Mouse (Mus musculus) left cerebral cortex, adult 2 months (tissue): ENCODE data around the gene Adamts10. TPM values are rescaled to one million over a fixed set of nuclear protein-coding genes. Genes with fewer than 3 reads are reported as not detected.

Experiments
- DNase-seq, 2 experiments: peaks; one replicate each; pipeline ENCODE4 v3.0.0; 2021 to 2022; ENCODE audit warnings: low spot score in 2 of 2, mixed read lengths in 1 of 2; ENCODE audit errors: extremely low spot score in 1 of 2
- H3K27ac ChIP-seq: fragments of 200-600 bp; 2 replicates; pipeline ENCODE4 v1.8.1; 2022
- H3K4me3 ChIP-seq: fragments of 200-600 bp; 2 replicates; pipeline ENCODE4 v1.8.1; 2022
- CTCF ChIP-seq: fragments of 200-600 bp; IDR thresholded peaks from 2 replicates; pipeline ENCODE4 v1.8.1; 2022; ENCODE audit warnings: antibody characterized with exemption, mild to moderate bottlenecking, moderate library complexity
- intact Hi-C: fragments of 180-260 bp; cut with DNase I; formaldehyde crosslinking; loops from one replicate; pipeline ENCODE4 v1.15.1; 2025
- long read RNA-seq, 2 experiments: library from polyadenylated mRNA; stranded (forward); transcript quantifications; one replicate each; pipeline ENCODE4 v2.0.0; 2021; ENCODE audit warnings: borderline mapping rate in 2 of 2
- total RNA-seq, 2 experiments: library from RNA; stranded (reverse); gene quantifications; 2 replicates each; pipeline ENCODE4 v1.2.3; 2021

The Adamts10 gene
- total RNA-seq: 10 to 100 TPM; 27.3 to 32.9 TPM
- long read RNA-seq, experiment 1, full-length matches to known transcripts: 2 of 37 reads
- long read RNA-seq, experiment 1, partial matches to known transcripts: 4 of 37 reads
- long read RNA-seq, experiment 1, other reads (novel, unspliced or antisense): 31 of 37 reads
- long read RNA-seq, experiment 2, full-length matches to known transcripts: 1 of 38 reads
- long read RNA-seq, experiment 2, partial matches to known transcripts: 6 of 38 reads
- long read RNA-seq, experiment 2, other reads (novel, unspliced or antisense): 31 of 38 reads

DNA sequence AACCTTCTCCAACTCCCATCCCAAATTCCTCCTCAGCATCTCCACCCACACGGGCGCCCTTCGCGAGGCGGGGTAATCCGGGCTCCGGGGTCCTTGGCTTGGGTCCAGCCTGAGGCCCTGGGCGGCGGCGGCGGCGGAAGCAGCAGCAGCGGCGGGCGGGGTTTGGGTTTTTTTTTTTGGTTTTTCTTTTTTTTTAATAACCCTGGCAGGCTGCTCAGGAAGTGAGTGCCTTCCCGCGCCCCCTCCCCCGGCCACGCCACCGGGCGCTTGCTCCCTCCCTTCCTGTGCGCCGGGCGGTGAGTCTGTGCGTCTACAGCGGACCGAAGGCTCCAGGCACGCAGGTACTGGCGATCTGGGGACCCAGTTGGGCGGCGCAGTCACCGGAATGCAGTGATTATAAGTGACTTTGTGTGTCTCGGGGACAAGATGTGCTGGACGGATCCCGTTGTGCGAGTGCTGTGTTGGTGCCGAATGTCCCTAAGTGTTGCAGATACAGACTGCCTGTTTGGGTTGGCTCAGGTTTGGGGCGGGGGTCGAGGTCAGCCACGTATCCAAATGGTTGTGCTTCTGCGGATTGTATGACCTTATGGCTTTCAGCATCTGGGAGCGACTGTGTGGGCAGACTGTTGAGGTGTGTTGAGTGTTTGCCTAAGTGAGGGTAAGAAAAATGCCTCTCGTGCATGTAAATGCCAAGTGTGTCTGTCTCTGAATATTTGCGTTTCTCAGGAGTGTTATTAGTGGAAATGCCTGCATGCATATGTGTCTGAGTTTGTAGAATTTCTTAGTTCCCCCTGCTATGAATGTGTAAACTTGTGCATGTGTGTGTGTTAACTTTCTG is at the start of gene Adamts10:
Gene Adamts10, plus strand, starts transcription at position 287 of the 838 bp plus-strand sequence.
- no peak; the same call in 1 of the 2 replicates for TF ChIP-seq CTCF
- intact Hi-C loops: no loop called here
- H3K27ac ChIP-seq: peak within 1 kb of the TSS; percentile 53
- DNase-seq: peak; percentile 41 to 58
- peak within 1 kb of the TSS; percentile 78 for H3K4me3 ChIP-seq

DNA sequence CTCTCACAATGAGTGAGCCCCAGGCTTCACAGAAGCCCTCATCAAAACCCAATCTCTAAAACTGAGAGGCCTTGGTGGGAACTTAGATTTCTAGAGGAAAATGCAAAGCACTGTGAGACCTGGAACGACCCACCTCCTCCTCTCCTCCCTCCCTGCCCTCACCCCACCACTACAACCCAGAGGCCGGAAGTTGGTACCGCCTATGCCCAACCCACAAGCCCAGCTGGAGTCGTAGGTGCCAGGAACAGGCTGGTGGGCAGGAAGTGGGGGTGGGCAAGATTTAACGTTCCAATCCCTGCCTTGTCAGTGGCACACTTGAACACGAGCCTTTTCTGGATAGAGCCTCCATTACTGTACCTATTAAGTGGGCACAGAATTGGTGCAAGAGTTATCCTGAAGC is 40.0 kb upstream of the Adamts10 start:
- no peak for DNase-seq
- intact Hi-C loops: no loop called here
- no peak overlapping the region for H3K4me3 ChIP-seq
- H3K27ac ChIP-seq: no peak overlapping the region
- no peak for TF ChIP-seq CTCF

DNA sequence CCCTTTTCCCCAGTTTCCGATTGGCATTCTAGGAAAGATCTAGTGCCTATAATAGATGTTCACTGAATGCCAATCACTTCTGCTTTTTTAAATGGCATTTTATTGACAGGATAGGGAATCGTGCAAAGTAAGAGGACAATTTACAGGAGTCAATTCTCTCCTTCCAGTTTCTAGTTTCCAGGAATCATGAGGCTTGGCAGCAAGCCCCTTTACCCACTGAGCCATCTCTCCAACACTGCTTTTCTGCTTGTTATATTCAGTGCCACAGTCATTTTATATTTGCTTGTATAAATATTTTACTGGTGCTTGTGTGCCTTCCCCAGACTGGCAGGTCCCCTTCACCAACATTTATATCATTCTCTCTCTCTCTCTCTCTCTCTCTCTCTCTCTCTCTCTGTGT is 36.8 kb upstream of the Adamts10 start:
- Histone ChIP-seq H3K27ac (no peak overlapping the region), H3K4me3 (no peak overlapping the region)
- intact Hi-C loops: no loop called here
- DNase-seq: no peak
- TF ChIP-seq CTCF: no peak

DNA sequence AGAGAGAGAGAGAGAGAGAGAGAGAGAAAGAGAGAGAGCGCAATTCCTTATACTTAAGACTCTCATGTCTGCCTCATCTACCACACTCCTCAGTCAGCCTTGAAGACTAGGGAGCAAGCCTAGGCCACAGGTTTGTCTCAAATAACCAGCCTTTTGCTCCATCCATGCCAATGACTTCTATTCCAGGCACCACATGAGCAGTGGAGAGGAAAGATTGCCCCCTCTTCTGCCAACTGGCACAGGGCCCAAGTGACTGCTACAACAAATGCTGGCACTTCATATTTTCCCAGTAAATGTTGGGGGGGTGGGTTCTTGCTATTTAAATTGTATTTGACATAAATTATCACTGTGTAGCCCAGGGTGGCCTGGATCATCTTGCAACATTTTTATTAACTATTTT is 36.4 kb upstream of the Adamts10 start:
- no peak for DNase-seq
- intact Hi-C loops: no loop called here
- Histone ChIP-seq H3K27ac (no peak overlapping the region), H3K4me3 (no peak overlapping the region)
- TF ChIP-seq CTCF: no peak

DNA sequence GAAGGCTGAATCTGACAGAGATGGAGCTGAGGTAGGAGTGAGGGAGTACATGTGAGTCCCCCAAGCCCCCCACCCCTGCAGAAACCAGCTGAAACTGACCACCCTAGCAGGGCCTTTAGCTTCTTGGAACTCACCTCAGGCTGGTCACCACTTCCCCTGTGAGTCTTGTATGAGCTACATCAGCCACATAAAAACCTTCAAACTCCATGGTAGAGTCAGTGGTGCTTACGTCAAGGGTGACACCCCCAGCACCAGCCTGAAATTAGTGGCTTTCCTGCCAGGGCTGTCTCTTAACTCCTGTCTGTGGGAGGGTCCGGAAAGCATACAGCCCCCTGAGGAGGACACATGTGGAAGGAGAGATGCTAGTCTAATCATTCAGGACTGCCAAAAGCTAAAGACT is 32.6 kb upstream of the Adamts10 start:
- intact Hi-C loops: no loop called here
- no peak overlapping the region for H3K4me3 ChIP-seq
- DNase-seq: no peak
- no peak overlapping the region for H3K27ac ChIP-seq
- TF ChIP-seq CTCF: no peak

DNA sequence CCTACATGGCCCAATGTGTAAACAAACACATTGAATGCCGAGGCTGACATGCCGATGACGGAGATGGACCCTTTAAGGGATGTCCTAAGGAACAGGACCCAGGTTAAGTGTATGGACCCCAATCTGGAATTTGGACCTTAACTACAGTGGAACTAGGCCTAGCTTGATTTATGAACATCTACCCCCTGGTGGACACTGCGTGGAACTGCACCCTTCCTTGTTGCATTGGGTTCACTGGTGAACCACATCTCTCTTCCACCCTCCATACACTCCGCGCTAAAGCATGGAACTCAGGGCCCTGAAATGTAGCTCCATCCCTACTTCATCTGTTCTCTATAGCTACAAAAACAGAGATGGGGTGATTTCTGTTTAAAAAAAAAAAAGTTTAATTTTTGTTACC is 30.9 kb upstream of the Adamts10 start:
- no peak overlapping the region for H3K27ac ChIP-seq
- peak; percentile 54 for TF ChIP-seq CTCF
- DNase-seq: no peak
- intact Hi-C loops: no loop called here
- H3K4me3 ChIP-seq: no peak overlapping the region

DNA sequence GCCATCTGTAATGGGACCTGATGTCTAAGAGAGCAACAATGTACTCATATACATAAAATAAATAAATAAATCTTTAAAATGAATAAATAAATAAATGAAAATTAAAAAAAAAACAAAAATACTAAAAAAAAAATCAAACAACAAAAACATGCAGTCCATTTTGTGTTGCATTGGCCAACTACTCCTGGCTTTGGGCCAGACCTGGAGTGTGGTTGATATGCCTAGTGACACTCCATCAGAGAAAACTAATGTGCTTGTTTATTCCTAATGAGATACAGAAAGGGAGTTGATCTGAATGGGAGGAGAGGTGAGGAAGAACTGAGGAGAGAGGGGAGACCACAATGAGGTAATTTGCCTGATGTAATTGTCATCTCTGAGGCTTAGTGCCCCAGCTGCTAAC is 29.4 kb upstream of the Adamts10 start:
- intact Hi-C loops: no loop called here
- DNase-seq: no peak
- Histone ChIP-seq H3K4me3 (no peak overlapping the region), H3K27ac (no peak overlapping the region)
- TF ChIP-seq CTCF: no peak

DNA sequence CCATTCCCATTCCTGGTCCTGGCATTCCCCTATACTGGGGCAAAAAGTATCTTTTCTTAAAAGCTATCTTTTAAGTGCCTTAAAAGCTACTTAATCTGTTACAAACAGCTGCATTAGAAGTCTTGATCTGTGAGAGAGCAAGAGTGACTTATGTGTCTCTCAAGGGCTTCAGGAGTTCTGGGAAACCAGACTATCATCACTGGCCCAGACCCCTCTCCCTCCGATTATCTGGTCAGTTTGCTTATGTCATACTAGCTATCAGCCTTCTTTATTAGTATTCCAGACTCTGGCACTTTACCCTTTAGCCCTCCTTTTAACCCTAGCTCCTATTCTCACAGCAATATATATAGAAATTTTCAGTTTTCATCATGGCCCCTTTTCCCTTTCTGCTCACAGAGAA is 25.1 kb upstream of the Adamts10 start:
- H3K27ac ChIP-seq: no peak overlapping the region
- intact Hi-C loops: no loop called here
- TF ChIP-seq CTCF: no peak
- DNase-seq: no peak
- H3K4me3 ChIP-seq: no peak overlapping the region

DNA sequence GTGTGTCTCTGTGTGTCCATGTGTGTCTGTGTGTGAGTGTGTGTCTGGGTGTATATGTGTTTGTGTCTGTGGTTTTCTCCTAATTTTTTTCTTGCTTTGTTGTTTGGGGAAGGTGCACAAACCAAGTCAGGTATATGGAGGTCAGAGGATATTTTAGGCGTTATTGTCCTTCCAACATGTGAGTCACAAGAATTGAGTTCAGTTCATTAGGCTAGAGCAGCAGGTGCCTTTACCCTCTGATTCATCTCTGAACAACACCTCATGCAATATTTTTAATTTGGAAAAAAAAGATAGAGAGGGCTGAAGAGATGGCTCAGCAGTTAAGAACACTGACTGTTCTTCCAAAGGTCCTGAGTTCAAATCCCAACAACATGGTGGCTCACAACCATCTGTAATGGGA is 15.6 kb upstream of the Adamts10 start:
- no peak for TF ChIP-seq CTCF
- Histone ChIP-seq H3K4me3 (no peak overlapping the region), H3K27ac (no peak overlapping the region)
- intact Hi-C loops: no loop called here
- DNase-seq: no peak

DNA sequence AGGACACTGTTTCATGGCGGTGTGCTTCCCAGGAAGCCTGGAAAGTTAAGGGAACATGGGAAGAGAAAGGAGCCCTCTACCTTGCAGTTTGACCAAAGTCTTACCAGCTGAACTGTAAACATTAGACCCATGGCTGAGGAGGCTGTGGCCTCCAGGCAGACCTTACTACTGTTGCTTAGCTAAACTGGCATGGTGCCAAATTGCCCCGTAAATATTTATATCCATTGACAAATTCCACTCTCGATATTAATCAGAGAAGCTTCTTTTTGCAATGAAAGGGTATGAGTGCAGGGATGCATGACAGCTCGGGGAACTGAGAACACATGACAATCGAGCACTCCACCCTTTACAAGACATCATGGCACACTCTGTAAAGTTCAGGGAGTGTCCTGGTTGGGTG is 13.8 kb upstream of the Adamts10 start:
- Histone ChIP-seq H3K4me3 (no peak overlapping the region), H3K27ac (no peak overlapping the region)
- intact Hi-C loops: no loop called here
- no peak for TF ChIP-seq CTCF
- no peak for DNase-seq

DNA sequence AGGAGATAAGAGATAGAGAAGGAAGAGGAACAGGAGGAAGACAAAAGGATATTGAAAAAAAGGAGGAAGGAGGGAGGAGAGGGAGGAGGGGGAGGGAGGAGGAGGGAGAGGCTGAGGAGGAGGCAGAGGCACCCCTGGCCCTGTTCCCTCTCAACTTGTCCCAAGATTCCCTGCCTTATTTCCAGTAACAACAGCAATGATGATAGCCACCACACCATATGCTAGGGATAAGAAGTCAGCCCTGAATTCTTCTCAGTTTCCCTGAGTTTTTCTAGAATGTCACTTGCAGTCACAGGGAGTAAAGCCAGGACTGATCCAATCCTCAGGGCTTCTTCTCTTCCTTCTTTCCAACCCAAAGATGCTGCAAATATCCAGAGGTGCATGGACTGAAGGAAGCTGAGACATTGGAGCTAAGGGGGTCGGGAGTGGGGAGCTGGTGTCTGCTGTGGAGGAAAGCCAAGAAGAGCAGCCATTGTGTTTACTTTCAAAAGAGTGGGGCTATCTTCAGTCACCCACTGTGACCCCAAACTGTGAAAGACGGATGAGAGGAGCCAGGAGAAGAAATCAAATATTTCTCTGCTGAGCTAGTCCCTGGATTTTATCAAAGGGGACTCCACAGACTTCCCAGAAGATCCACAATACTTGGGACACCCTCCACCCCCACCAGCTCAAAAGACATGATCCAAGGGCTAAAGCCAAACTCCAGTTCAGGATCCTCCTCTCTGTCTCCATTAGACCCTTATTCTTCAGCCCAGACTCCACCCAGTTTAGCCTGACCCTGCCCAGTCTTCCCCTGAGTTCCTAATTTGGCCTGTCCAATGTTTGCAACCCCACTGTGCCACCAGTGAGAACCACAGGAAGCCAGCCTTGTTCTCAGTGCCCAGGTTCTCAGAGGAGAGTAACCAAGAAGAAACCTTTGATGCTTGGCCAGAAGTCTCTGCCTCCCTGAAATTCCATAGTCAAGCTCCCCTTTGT is 11.3 kb upstream of the Adamts10 start:
- Histone ChIP-seq H3K27ac (no peak overlapping the region), H3K4me3 (no peak overlapping the region)
- intact Hi-C loops: no loop called here
- TF ChIP-seq CTCF: no peak
- DNase-seq: no peak

DNA sequence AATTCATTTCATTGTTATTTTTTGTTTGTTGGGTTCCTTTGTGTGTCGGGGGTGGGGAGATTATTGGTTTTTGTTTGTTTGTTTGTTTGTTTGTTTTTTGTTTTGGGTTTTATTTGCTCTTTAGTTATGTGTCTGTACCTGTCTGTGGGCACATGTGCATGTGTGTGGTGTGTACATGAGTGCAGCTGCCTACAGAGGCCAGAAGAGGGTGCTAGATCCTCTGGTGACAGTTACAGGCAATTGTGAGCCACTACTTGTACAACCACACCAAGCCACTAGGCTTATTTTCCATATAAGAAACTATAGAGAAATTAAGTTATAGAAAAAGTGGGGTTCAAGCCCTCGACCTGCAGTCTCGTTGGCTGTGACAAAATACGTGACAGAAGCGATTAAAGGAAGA is 10.1 kb upstream of the Adamts10 start:
- Histone ChIP-seq H3K4me3 (no peak overlapping the region), H3K27ac (no peak overlapping the region)
- no peak for DNase-seq
- intact Hi-C loops: no loop called here
- TF ChIP-seq CTCF: peak; percentile 8; the same call in 1 of the 2 replicates
